Mouse (Mus musculus) kidney, postnatal 0 days (tissue): Measurements from ENCODE around the gene Gm7102. TPM values are rescaled to one million over a fixed set of nuclear protein-coding genes. Genes with fewer than 3 reads are reported as not detected.

Experiments used
- ATAC-seq: fragments of 200-750 bp; cut with Nextera tagmentation; replicated peaks from 2 replicates; pipeline ENCODE4 v1.8.0; 2017; ENCODE audit warnings: low read depth, moderate number of reproducible peaks, moderate TSS enrichment, moderate library complexity; ENCODE audit not compliant: low FRiP score
- DNase-seq: peaks from one replicate; pipeline ENCODE4 v3.0.0-alpha.2; 2016; ENCODE audit warnings: low spot score
- H3K27ac ChIP-seq: fragments of 300-500 bp; sonication (generic); 2 replicates; pipeline ENCODE4 v1.5.1; 2014; ENCODE audit warnings: mild to moderate bottlenecking
- H3K27me3 ChIP-seq: fragments of 300-500 bp; sonication (generic); 2 replicates; pipeline ENCODE4 v1.6.1; 2014; ENCODE audit warnings: low read length, mixed read lengths; ENCODE audit not compliant: insufficient read depth
- H3K36me3 ChIP-seq: fragments of 300-500 bp; sonication (generic); 2 replicates; pipeline ENCODE4 v1.6.1; 2014; ENCODE audit warnings: low read length, mixed read lengths; ENCODE audit not compliant: insufficient read depth
- H3K4me1 ChIP-seq: fragments of 300-500 bp; sonication (generic); replicated peaks from 2 replicates; pipeline ENCODE4 v1.6.1; 2014; ENCODE audit warnings: antibody characterized with exemption, low read length, mixed read lengths; ENCODE audit not compliant: insufficient read depth
- H3K4me2 ChIP-seq: fragments of 300-500 bp; sonication (generic); 2 replicates; pipeline ENCODE4 v1.6.1; 2014; ENCODE audit warnings: mild to moderate bottlenecking, low read length, moderate library complexity, mixed read lengths
- H3K4me3 ChIP-seq: fragments of 300-500 bp; sonication (generic); replicated peaks from 2 replicates; pipeline ENCODE4 v1.5.1; 2014; ENCODE audit warnings: low read depth, low read length
- H3K9ac ChIP-seq: fragments of 300-500 bp; sonication (generic); 2 replicates; pipeline ENCODE4 v1.6.1; 2014; ENCODE audit warnings: low read depth, low read length
- H3K9me3 ChIP-seq: fragments of 300-500 bp; sonication (generic); replicated peaks from 2 replicates; pipeline ENCODE4 v1.6.1; 2016; ENCODE audit warnings: low read length, inconsistent platforms, mixed read lengths
- CTCF ChIP-seq: IDR thresholded peaks from 2 replicates; pipeline ENCODE4 v1.5.1; 2016; ENCODE audit warnings: antibody characterized with exemption, low read depth, mild to moderate bottlenecking, moderate library complexity
- WGBS: fragments of 180-500 bp; shearing (Covaris S2); extraction: QIAGEN DNeasy Blood & Tissue Kit; methylation state at CpG from one replicate; pipeline ENCODE4 v1.1.7; 2014; 5-methylcytosine and 5-hydroxymethylcytosine counted together
- polyA plus RNA-seq: library from polyadenylated mRNA; unstranded; fragments of >200 nt; fragmentation: Nextera tagmentation; extraction: Ambion mirVana; gene quantifications from 2 replicates; pipeline ENCODE4 v1.2.1, GENCODE M21; 2015

Gene Gm7102
- polyA plus RNA-seq, 1 experiment from 2014 or later: 0.13 TPM

GRCm38 (mm10) chr19:61151701-61152420 is 24.2 kb downstream of the Gm7102 start:
- Histone ChIP-seq H3K9me3 (no peaks in the 10 kb centered on the region), H3K4me3 (peak overlapping the region; percentile 40), H3K9ac (peak overlapping the region; percentile 52), H3K4me1 (no peaks in the 10 kb centered on the region), H3K4me2 (peak overlapping the region; percentile 83), H3K27me3 (no peaks in the 10 kb centered on the region), H3K36me3 (no peaks in the 10 kb centered on the region), H3K27ac (peak overlapping the region; percentile 47; the same call in 1 of the 2 replicates)
- ATAC-seq: peak; percentile 77
- DNase-seq: peak; percentile 23
- WGBS: 2% methylated on average over 27 of the region's 27 CpGs
- no peak for TF ChIP-seq CTCF

DNA sequence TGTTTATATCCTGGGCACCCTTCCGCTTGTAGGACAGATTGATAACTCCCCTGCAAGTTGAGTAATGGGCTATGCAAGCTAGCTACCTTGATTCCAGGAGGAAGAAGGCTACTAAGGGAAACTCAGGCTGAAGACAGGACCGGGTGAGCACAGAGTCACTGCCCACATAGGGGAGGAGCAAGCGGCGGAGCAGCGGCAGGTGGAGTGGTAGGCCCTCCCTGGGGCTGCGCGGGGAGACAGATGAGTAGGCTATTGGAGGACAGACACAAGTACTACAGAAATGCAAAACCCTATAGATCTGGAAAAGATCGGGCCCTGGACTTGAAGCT is 24.8 kb downstream of the Gm7102 start:
- ATAC-seq: peak; percentile 78
- H3K9me3 ChIP-seq: no peaks in the 10 kb centered on the region
- no peaks in the 10 kb centered on the region for H3K27me3 ChIP-seq

DNA sequence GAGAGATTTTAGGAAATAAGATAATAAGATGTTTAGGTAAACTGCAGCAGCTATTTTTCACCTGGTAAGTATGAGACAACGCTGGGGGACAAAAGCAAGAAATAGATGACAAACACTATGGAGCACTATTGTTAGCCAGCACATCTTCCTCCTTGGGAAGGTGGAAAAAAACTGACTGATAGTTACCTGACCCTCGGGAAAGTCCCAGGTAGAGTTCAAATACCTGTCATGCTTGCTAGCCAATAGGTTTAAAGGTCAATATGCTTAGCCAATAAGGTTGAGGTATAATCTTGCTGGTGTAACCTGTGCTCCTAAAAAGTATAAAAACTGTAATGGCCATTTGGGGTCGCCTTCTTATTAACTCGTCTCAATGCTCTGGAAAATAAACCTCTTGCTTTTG is 34.8 kb downstream of the Gm7102 start:
- Histone ChIP-seq H3K9ac (peak overlapping the region; percentile 57; the same call in 1 of the 2 replicates), H3K4me2 (peak overlapping the region; percentile 63), H3K27me3 (no peaks in the 10 kb centered on the region), H3K4me3 (peak overlapping the region; percentile 60; the same call in 1 of the 2 replicates), H3K9me3 (no peaks in the 10 kb centered on the region), H3K27ac (no peak overlapping the region), H3K36me3 (no peaks in the 10 kb centered on the region), H3K4me1 (peaks cover 12% of the 10 kb centered on the region)
- ATAC-seq: no peak
- WGBS: 23% methylated on average over 4 of the region's 4 CpGs
- TF ChIP-seq CTCF: no peak
- no peak for DNase-seq

More for the DNA sequence above, 24.8 kb downstream of the Gm7102 start:
- peak; percentile 49 for DNase-seq
- H3K27ac ChIP-seq: peak overlapping the region; percentile 47; the same call in 1 of the 2 replicates
- H3K9ac ChIP-seq: peak overlapping the region; percentile 52
- peak overlapping the region; percentile 83 for H3K4me2 ChIP-seq
- TF ChIP-seq CTCF: no peak
- WGBS: 3% methylated on average over 8 of the region's 8 CpGs
- H3K4me1 ChIP-seq: no peaks in the 10 kb centered on the region
- peak overlapping the region; percentile 40 for H3K4me3 ChIP-seq
- no peaks in the 10 kb centered on the region for H3K36me3 ChIP-seq

- Histone ChIP-seq H3K27me3 (no peaks in the 10 kb centered on the region), H3K27ac (peak within 1 kb of the TSS; percentile 47), H3K4me1 (peaks cover 12% of the 10 kb centered on the region), H3K4me3 (peak within 1 kb of the TSS; percentile 60), H3K4me2 (peak within 1 kb of the TSS; percentile 63), H3K9ac (peak within 1 kb of the TSS; percentile 57), H3K36me3 (no peaks in the 10 kb centered on the region), H3K9me3 (no peaks in the 10 kb centered on the region)
- ATAC-seq: peak; percentile 100
- DNase-seq: peak; percentile 97
- WGBS: under 1% methylated on average over 18 of the region's 18 CpGs
- TF ChIP-seq CTCF: no peak
Observed at GRCm38 (mm10) chr19:61140342-61141206, 35.5 kb downstream of the Gm7102 start, which contains the start of gene Zfp950. Gene Zfp950 (minus strand): TSS chr19:61140840.

DNA sequence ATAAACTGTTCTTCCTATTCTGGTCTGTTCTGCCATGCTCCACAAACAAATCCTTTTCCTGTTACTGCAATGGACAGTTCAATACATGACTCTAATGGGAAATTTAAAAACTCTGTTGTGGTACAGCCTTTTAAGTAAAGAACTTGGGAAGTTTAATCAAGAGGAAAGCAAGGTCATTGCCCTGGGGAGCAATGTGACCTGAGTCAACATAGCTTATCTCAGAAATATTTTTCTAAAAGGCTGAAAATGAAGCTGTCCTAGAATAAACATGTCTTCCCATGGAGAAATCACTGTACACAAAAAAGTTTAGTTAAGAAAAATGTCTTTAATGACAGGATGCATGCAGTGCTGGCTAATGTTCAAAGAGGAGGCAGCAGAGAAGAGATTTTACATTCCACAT is 37.5 kb downstream of the Gm7102 start:
- no peak overlapping the region for H3K9ac ChIP-seq
- no peaks in the 10 kb centered on the region for H3K9me3 ChIP-seq
- H3K4me2 ChIP-seq: no peak overlapping the region
- H3K36me3 ChIP-seq: no peaks in the 10 kb centered on the region
- ATAC-seq: no peak
- peak; percentile 16 for DNase-seq
- H3K27me3 ChIP-seq: no peaks in the 10 kb centered on the region
- H3K4me3 ChIP-seq: no peak overlapping the region
- H3K4me1 ChIP-seq: peaks cover 12% of the 10 kb centered on the region
- no peak for TF ChIP-seq CTCF
- no peak overlapping the region for H3K27ac ChIP-seq

- TF ChIP-seq CTCF: no peak
- WGBS: 93% methylated on average over 10 of the region's 10 CpGs
- H3K27ac ChIP-seq: no peak overlapping the region
- H3K4me1 ChIP-seq: no peaks in the 10 kb centered on the region
- no peaks in the 10 kb centered on the region for H3K9me3 ChIP-seq
- H3K9ac ChIP-seq: no peak overlapping the region
- no peak overlapping the region for H3K4me2 ChIP-seq
- DNase-seq (no peak), ATAC-seq (no peak)
- no peaks in the 10 kb centered on the region for H3K36me3 ChIP-seq
- no peaks in the 10 kb centered on the region for H3K27me3 ChIP-seq
- H3K4me3 ChIP-seq: no peak overlapping the region
Observed at GRCm38 (mm10) chr19:61131096-61131495, 45.0 kb downstream of the Gm7102 start.

Other genes with a start within 250 kb of the Gm7102 start
- 27.3 and 32.8 TPM in 2 replicates for gene Zfp950, start 35.5 kb downstream of the Gm7102 start, polyA plus RNA-seq
- gene Gm6020, start 7.6 kb upstream of the Gm7102 start, polyA plus RNA-seq: not detected in 2 replicates
- gene Csf2ra, start 52.1 kb upstream of the Gm7102 start, polyA plus RNA-seq: 16.9 and 21.5 TPM in 2 replicates
- gene Gm21060, start 120.8 kb upstream of the Gm7102 start, polyA plus RNA-seq: not detected in 2 replicates